ENCODE assay signal across 13 mouse cellular contexts in genomic region chr10:127348957-127349356, GRCm38 (mm10). TPM values are rescaled to one million over a fixed set of nuclear protein-coding genes. Genes with fewer than 3 reads are reported as not detected.
DNase-seq lines count a peak whose midpoint lies in the region; TF ChIP-seq lines count a peak whose summit lies in the region.
"Had no signal": no experiment of that assay in that cellular context is flagged by ENCODE, and none has a peak within 500 bp of the region (broad histone marks: within the 10 kb centered on the region; RNA-seq: fewer than 3 reads in every experiment).

No protein-coding gene starts in this region.

- peak; percentile 31; the same call in 1 of the 2 replicates for TF ChIP-seq CTCF in bone marrow, adult 2 months (IDR thresholded peaks at IDR 0.05; ENCODE audit: control insufficient read depth, insufficient read depth, low read length)

- 74% methylated on average over 4 of the region's 4 CpGs for WGBS in bone marrow, adult 2 months

- TF ChIP-seq POLR2A in bone marrow, adult 2 months (IDR thresholded peaks at IDR 0.05; ENCODE audit: borderline replicate concordance, control insufficient read depth, low read depth, low read length): no peak

- H3K4me3 ChIP-seq in bone marrow, adult 2 months (replicated peaks; ENCODE audit: control insufficient read depth, low read depth, low read length): no peak overlapping the region
- H3K4me3 ChIP-seq: neural tube, embryonic 12.5 days had no signal

- peak; percentile 35 for DNase-seq in kidney, postnatal 10 days
- no peak for DNase-seq in kidney, adult 18-20 months
- DNase-seq in thymus, postnatal 0 days (ENCODE audit: low spot score): peak; percentile 41
- DNase-seq in thymus, postnatal 25 days: no peak
- no peak for DNase-seq in layer of hippocampus, adult 9-11 months
- no peak for DNase-seq in urinary bladder, postnatal 36 days (ENCODE audit: low spot score in 2 of 2)
- DNase-seq: thymus, adult 2 months had no signal

- no peak overlapping the region for H3K27ac ChIP-seq in bone marrow, adult 2 months (ENCODE audit: control insufficient read depth, insufficient read depth, low read depth, low read length, poor library complexity)
- H3K27ac ChIP-seq: macrophage; neural tube, embryonic 12.5 days had no signal

- no peaks in the 10 kb centered on the region for H3K4me1 ChIP-seq in bone marrow, adult 2 months (ENCODE audit: control insufficient read depth, insufficient read depth, low read length)

RNA-seq across cellular contexts. Expression of gene Inhbe, which starts 5.3 kb away (rescaled TPM):
- not detected in 2 replicates for polyA plus RNA-seq in thymus, postnatal 0 days (2015; fragmentation: Nextera tagmentation; extraction: Ambion mirVana)
- polyA plus RNA-seq in bone marrow, adult 2 months (2011; ENCODE audit: insufficient read depth, insufficient read length, low replicate concordance, missing spikeins): 0.27 TPM in 1 of 2 replicates, not detected in the other
- polyA plus RNA-seq: embryonic facial prominence, embryonic 14.5 days; heart, embryonic 14.5 days; inflammation-experienced regulatory T-cells, adult 6 months; macrophage; neural tube, embryonic 12.5 days; thymus, adult 2 months had no signal

RNA-seq across cellular contexts. Expression of gene Gli1, which starts 7.2 kb away (rescaled TPM):
- polyA plus RNA-seq in thymus, postnatal 0 days (2015; fragmentation: Nextera tagmentation; extraction: Ambion mirVana): 0.13 and 0.14 TPM in 2 replicates
- polyA plus RNA-seq in bone marrow, adult 2 months (2011; ENCODE audit: insufficient read depth, insufficient read length, low replicate concordance, missing spikeins): 2.2 TPM in 1 of 2 replicates, not detected in the other
- polyA plus RNA-seq: macrophage had no signal

RNA-seq across cellular contexts. Expression of gene Inhbc, which starts 21.3 kb away (rescaled TPM):
- polyA plus RNA-seq in thymus, postnatal 0 days (2015; fragmentation: Nextera tagmentation; extraction: Ambion mirVana): not detected in 2 replicates
- polyA plus RNA-seq in bone marrow, adult 2 months (2011; ENCODE audit: insufficient read depth, insufficient read length, low replicate concordance, missing spikeins): 0.52 TPM in 1 of 2 replicates, not detected in the other
- polyA plus RNA-seq: embryonic facial prominence, embryonic 14.5 days; heart, embryonic 14.5 days; inflammation-experienced regulatory T-cells, adult 6 months; macrophage; neural tube, embryonic 12.5 days; thymus, adult 2 months had no signal

RNA-seq across cellular contexts. Expression of gene Arhgap9, which starts 27.2 kb away (rescaled TPM):
- 107 and 127 TPM in 2 replicates for polyA plus RNA-seq in thymus, postnatal 0 days (2015; fragmentation: Nextera tagmentation; extraction: Ambion mirVana)
- 30.1 and 77.2 TPM in 2 replicates for polyA plus RNA-seq in bone marrow, adult 2 months (2011; ENCODE audit: insufficient read depth, insufficient read length, low replicate concordance, missing spikeins)

RNA-seq across cellular contexts. Expression of gene R3hdm2, which starts 31.2 kb away (rescaled TPM):
- polyA plus RNA-seq in thymus, postnatal 0 days (2015; fragmentation: Nextera tagmentation; extraction: Ambion mirVana): 19.4 and 26.7 TPM in 2 replicates
- polyA plus RNA-seq in bone marrow, adult 2 months (2011; ENCODE audit: insufficient read depth, insufficient read length, low replicate concordance, missing spikeins): 59.7 and 144 TPM in 2 replicates

Comparison
In these comparisons a context has a peak if more than half of its experiments do, and no peak if none do; other contexts are left out.
1. DNase-seq: peak in kidney, postnatal 10 days (single experiment) and thymus, postnatal 0 days (single experiment); none in kidney, adult 18-20 months (single experiment), thymus, postnatal 25 days (single experiment), layer of hippocampus, adult 9-11 months (single experiment) and urinary bladder, postnatal 36 days (0 of 2).